Mouse (Mus musculus) liver, adult 2 months (tissue): ENCODE data around the gene Dus2. TPM values are rescaled to one million over a fixed set of nuclear protein-coding genes. Genes with fewer than 3 reads are reported as not detected.

Source experiments
- DNase-seq: peaks from one replicate; pipeline ENCODE4 v3.0.0-alpha.2; 2011; ENCODE audit warnings: low read depth, low spot score; ENCODE audit errors: extremely low read depth
- H3K27ac ChIP-seq: fragments of 200-500 bp; replicated peaks from 2 replicates; pipeline ENCODE4 v1.5.1; 2012; ENCODE audit warnings: low read depth, mild to moderate bottlenecking, control low read depth, inconsistent platforms, low read length; ENCODE audit not compliant: insufficient read depth
- H3K27me3 ChIP-seq: fragments of 200-500 bp; 2 replicates; pipeline ENCODE4 v1.6.1; 2012; ENCODE audit warnings: mild to moderate bottlenecking, moderate library complexity, low read length, inconsistent platforms; ENCODE audit not compliant: control insufficient read depth, insufficient read depth
- H3K36me3 ChIP-seq: fragments of 200-500 bp; 2 replicates; pipeline ENCODE4 v1.6.1; 2012; ENCODE audit warnings: low read length, inconsistent platforms; ENCODE audit not compliant: control insufficient read depth, insufficient read depth
- H3K4me1 ChIP-seq: fragments of 200-500 bp; 2 replicates; pipeline ENCODE4 v1.6.1; 2011; ENCODE audit warnings: low read length; ENCODE audit not compliant: control insufficient read depth, insufficient read depth
- H3K4me3 ChIP-seq: fragments of 200-500 bp; 2 replicates; pipeline ENCODE4 v1.5.1; 2011; ENCODE audit warnings: low read depth, mild to moderate bottlenecking, control low read depth, low read length, moderate library complexity; ENCODE audit not compliant: insufficient read depth
- H3K79me2 ChIP-seq: fragments of 200-500 bp; 2 replicates; pipeline ENCODE4 v1.6.1; 2012; ENCODE audit warnings: inconsistent platforms, mild to moderate bottlenecking, low read length, moderate library complexity; ENCODE audit not compliant: control insufficient read depth, insufficient read depth
- H3K9ac ChIP-seq: fragments of 200-500 bp; 2 replicates; pipeline ENCODE4 v1.6.1; 2012; ENCODE audit warnings: low read depth, mild to moderate bottlenecking, control low read depth, inconsistent platforms, low read length
- CTCF ChIP-seq: fragments of 200-500 bp; IDR thresholded peaks from 2 replicates; pipeline ENCODE4 v1.5.1; 2011; ENCODE audit warnings: low read depth, low read length, control low read depth
- POLR2A ChIP-seq: fragments of 200-500 bp; IDR thresholded peaks from 2 replicates; pipeline ENCODE4 v1.6.1; 2011; ENCODE audit warnings: low read length, control low read depth; ENCODE audit not compliant: insufficient read depth; ENCODE audit errors: extremely low read depth
- WGBS: fragments of 180-500 bp; shearing (Covaris S2); methylation state at CpG from one replicate; pipeline ENCODE4 v1.1.7; 2018; 5-methylcytosine and 5-hydroxymethylcytosine counted together
- polyA plus RNA-seq: library from polyadenylated mRNA; depleted of rRNA; stranded (reverse); fragments of >200 nt; gene quantifications from 2 replicates; pipeline ENCODE4 v1.2.3, GENCODE M21; 2012
- total RNA-seq: library from RNA; depleted of rRNA; stranded (reverse); fragments of >200 nt; gene quantifications from 2 replicates; pipeline ENCODE4 v1.2.3, GENCODE M21; 2014

Gene Dus2
- total and polyA plus RNA-seq, 2 experiments, result 6.8 to 7.1 TPM

DNA sequence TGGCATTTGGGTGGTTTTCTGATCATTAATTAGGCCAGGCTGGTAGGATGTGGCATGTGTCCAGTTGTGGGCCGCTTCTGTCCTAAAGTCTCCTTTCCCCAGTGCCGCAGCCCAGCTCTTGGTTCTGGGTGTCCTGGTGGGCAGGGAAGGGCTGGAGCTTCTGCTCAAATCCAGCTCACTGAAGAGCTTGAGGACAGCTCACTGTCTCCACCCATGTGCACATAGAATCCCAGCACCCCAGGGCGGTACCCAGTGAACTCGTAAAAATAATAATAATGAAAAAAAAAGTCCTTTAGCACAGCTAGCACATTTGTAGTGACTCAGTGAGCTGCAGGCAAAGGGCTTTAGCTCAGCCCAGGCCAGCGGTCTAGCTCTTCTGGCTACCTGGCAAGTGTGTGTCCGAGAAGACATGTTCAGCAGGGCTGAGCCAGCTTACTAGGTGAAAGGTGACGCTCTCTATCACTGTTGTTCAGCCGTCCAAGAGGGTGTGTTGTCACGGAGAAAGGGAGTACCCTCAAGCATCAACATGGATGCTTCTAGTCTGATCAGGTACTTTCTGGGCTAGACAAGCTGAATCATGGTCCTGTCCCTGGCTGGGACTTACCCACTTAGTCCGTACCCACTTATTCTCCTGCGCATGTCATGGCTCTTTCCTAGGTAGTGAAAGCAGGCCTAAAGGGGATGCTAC, 55.9 kb downstream of the Dus2 start:
- peaks cover 5% of the 10 kb centered on the region; the same call in 1 of the 2 replicates for H3K36me3 ChIP-seq
- DNase-seq, result no peak
- 65% methylated on average over 11 of the region's 11 CpGs for WGBS
- no peaks in the 10 kb centered on the region for H3K4me1 ChIP-seq
- no peak overlapping the region for H3K27ac ChIP-seq
- H3K4me3 ChIP-seq, result no peak overlapping the region
- TF ChIP-seq CTCF, result no peak
- TF ChIP-seq POLR2A, result no peak
- no peaks in the 10 kb centered on the region for H3K79me2 ChIP-seq
- H3K9ac ChIP-seq, result no peak overlapping the region
- H3K27me3 ChIP-seq, result no peaks in the 10 kb centered on the region

DNA sequence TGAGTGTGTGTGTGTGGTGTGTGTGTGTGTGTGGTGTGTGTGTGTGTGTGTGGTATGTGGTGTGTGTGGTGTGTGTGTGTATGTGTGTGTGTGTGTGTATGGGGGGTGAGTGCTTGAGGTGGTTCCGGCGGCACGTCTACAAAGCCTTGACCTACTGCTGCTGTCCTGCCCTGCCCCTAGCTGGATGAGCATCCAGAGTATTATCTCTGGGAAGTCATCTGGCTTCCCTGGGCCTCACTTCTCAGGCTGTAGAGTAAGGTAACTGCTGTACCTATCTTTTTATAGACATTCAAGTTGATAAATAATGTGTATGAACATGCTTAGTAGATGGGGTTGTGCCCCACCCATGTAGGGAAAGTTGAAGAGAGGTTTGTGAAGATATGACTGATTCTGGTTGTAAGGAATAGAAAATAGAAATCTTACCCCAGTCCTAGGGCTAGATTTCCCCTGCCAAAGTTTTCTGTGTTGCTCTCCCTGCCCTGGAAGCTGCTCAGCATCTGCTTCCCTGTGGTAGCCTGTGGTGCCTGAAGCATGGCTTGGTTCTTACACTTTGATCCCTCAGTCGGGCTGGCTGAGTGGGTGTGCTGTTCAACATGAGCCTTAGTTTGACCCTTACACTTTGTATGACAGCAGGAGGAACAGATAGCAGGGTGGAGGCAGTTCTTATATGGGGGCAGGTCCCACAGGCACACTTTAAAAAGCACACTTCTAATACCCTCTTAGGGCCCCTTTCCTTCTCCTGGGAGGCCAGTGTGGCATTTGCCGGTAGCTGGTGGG, 56.9 kb downstream of the Dus2 start:
- H3K4me1 ChIP-seq, result no peaks in the 10 kb centered on the region
- no peak overlapping the region for H3K27ac ChIP-seq
- 72% methylated on average over 5 of the region's 5 CpGs for WGBS
- H3K9ac ChIP-seq, result no peak overlapping the region
- H3K4me3 ChIP-seq, result no peak overlapping the region
- no peaks in the 10 kb centered on the region for H3K79me2 ChIP-seq
- TF ChIP-seq CTCF, result no peak
- TF ChIP-seq POLR2A, result no peak
- DNase-seq, result no peak
- peaks cover 4% of the 10 kb centered on the region; the same call in 1 of the 2 replicates for H3K36me3 ChIP-seq
- no peaks in the 10 kb centered on the region for H3K27me3 ChIP-seq

DNA sequence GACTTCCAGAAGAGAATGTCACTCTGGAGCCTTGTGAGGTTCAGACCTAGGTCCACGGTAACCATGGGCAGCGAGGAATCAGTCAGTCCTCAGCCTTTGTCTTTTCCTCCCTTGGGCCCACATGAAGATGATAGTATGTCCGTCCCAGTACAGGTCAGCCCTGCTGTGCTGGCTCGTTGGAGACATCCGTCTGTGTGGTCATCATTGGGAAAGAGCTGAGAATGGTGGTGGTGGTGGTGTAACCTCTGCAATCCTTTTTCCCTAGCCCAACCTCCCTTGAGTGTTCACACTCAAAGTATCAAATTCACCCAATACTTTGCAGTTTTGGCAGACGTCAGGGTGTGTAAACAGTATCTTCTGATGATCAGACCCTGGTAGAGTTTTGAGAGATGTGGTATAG, 58.7 kb downstream of the Dus2 start:
- Histone ChIP-seq H3K79me2 (no peaks in the 10 kb centered on the region), H3K4me3 (no peak overlapping the region), H3K27me3 (no peaks in the 10 kb centered on the region), H3K27ac (no peak overlapping the region), H3K4me1 (no peaks in the 10 kb centered on the region), H3K36me3 (peaks cover 2% of the 10 kb centered on the region; the same call in 1 of the 2 replicates), H3K9ac (no peak overlapping the region)
- WGBS, result 86% methylated on average over 6 of the region's 6 CpGs
- no peak for DNase-seq
- TF ChIP-seq POLR2A (no peak), CTCF (no peak)

DNA sequence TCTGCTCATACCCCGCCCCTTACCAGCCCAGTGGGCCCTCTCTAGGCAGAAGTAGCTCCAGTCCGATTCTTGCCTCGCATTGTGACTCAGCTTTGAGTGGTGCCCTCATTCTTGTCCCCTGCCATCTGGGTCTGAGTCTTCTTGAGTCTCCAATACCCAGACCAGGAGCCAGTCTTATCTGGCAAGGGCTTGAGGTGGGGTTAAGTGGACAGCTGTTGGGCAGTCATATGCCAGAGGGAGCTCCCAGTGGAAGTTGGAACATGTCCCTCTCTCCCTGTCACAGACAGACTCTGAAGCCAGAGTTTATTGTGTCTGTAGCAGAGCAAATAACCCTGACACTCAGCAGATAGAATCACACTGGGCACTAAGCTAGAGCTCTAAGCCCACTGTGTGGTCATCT, 59.9 kb downstream of the Dus2 start:
- Histone ChIP-seq H3K27ac (no peak overlapping the region), H3K27me3 (no peaks in the 10 kb centered on the region), H3K4me1 (no peaks in the 10 kb centered on the region), H3K4me3 (no peak overlapping the region), H3K36me3 (no peaks in the 10 kb centered on the region), H3K9ac (no peak overlapping the region), H3K79me2 (no peaks in the 10 kb centered on the region)
- no peak for DNase-seq
- 94% methylated on average over 3 of the region's 3 CpGs for WGBS
- TF ChIP-seq POLR2A (no peak), CTCF (no peak)

DNA sequence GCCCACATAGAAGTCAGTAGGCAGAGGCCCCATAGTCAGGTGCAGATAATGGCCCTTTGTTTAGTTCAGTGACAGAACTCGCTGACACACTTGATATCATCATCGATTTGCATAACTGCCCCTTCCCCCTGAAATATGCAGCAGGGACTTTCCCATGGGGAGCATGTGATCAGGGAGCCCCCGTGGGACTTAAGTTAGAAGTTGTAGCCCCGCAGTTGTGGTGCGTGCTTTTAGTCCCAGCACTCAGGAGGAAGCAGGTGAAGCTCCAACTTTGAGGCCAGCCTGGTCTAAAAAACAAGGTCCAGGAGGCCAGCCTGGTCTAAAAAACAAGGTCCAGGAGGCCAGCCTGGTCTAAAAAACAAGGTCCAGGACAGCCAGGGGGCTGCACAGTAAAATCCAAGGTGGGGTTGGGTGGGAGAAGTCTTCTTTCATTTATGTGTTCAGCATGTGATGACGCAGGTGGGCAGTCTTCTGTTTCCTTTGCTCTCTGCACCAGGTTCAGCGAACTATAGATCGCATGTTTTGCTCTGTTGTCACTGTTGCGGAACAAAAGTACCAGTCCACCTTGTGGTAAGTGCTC, 61.5 kb downstream of the Dus2 start:
- 89% methylated on average over 9 of the region's 9 CpGs for WGBS
- no peak overlapping the region for H3K4me3 ChIP-seq
- H3K27ac ChIP-seq, result no peak overlapping the region
- DNase-seq, result no peak
- H3K4me1 ChIP-seq, result no peaks in the 10 kb centered on the region
- H3K36me3 ChIP-seq, result no peaks in the 10 kb centered on the region
- H3K79me2 ChIP-seq, result no peaks in the 10 kb centered on the region
- no peaks in the 10 kb centered on the region for H3K27me3 ChIP-seq
- H3K9ac ChIP-seq, result no peak overlapping the region
- TF ChIP-seq CTCF (no peak), POLR2A (no peak)
